Mouse (Mus musculus): ENCODE results near the gene Zfp92.
"Not testable (repeated sequence)": the region's sequence is repeated elsewhere in the genome, so short reads cannot be mapped to it uniquely, and the experiment has no call there.

Gene Zfp92

GRCm38 (mm10) chrX:73410880-73411517 lies at the start of gene Zfp92:
TSS of gene Zfp92 (plus strand) at chrX:73411096.
- DNase-seq: no peak

- no peak for DNase-seq
Measured at GRCm38 (mm10) chrX:73363291-73363690, 47.6 kb upstream of the Zfp92 start.

- DNase-seq: no peak
Measured at GRCm38 (mm10) chrX:73384419-73384818, 26.5 kb upstream of the Zfp92 start.

- no peak for DNase-seq
Measured at GRCm38 (mm10) chrX:73384924-73385323, 26.0 kb upstream of the Zfp92 start.

- no peak for DNase-seq
Measured at GRCm38 (mm10) chrX:73391481-73391880, 19.4 kb upstream of the Zfp92 start.

GRCm38 (mm10) chrX:73396446-73396845 lies 14.4 kb upstream of the Zfp92 start:
- no peak for DNase-seq

GRCm38 (mm10) chrX:73398636-73399035 lies 12.3 kb upstream of the Zfp92 start, which contains the start of gene Gm18336:
TSS of gene Gm18336 (minus strand) at chrX:73398736.
- DNase-seq: not testable (repeated sequence)

- no peak for DNase-seq
Measured at GRCm38 (mm10) chrX:73400951-73401350, 9.9 kb upstream of the Zfp92 start.

GRCm38 (mm10) chrX:73401616-73402015 lies 9.3 kb upstream of the Zfp92 start:
- DNase-seq: no peak

GRCm38 (mm10) chrX:73412767-73413166 lies 1.9 kb downstream of the Zfp92 start:
- DNase-seq: no peak

- DNase-seq: no peak
Measured at GRCm38 (mm10) chrX:73430036-73430435, 19.1 kb downstream of the Zfp92 start.

- DNase-seq: no peak
Measured at GRCm38 (mm10) chrX:73432850-73433249, 22.0 kb downstream of the Zfp92 start.

GRCm38 (mm10) chrX:73435252-73435651 lies 24.4 kb downstream of the Zfp92 start, which contains the start of gene Trex2:
TSS of gene Trex2 (minus strand) at chrX:73435344.
- no peak for DNase-seq

- DNase-seq: no peak
Measured at GRCm38 (mm10) chrX:73441428-73441827, 30.5 kb downstream of the Zfp92 start.

GRCm38 (mm10) chrX:73451949-73452348 lies 41.1 kb downstream of the Zfp92 start:
- DNase-seq: peak; percentile 74 to 76

- DNase-seq: peak; percentile 78 to 86
Measured at GRCm38 (mm10) chrX:73458877-73459392, 48.0 kb downstream of the Zfp92 start, which contains the start of gene Haus7. TSS of gene Haus7 (minus strand) at chrX:73459044.

- no peak for DNase-seq
Measured at GRCm38 (mm10) chrX:73460792-73461191, 49.9 kb downstream of the Zfp92 start.

- no peak for DNase-seq
Measured at GRCm38 (mm10) chrX:73465483-73466186, 54.7 kb downstream of the Zfp92 start.

- no peak for DNase-seq
Measured at GRCm38 (mm10) chrX:73467446-73468241, 56.7 kb downstream of the Zfp92 start.

- no peak for DNase-seq
Measured at GRCm38 (mm10) chrX:73468330-73468729, 57.4 kb downstream of the Zfp92 start.

GRCm38 (mm10) chrX:73468752-73469151 lies 57.9 kb downstream of the Zfp92 start:
- DNase-seq: no peak

- no peak for DNase-seq
Measured at GRCm38 (mm10) chrX:73471764-73472163, 60.9 kb downstream of the Zfp92 start.

Data from cerebellum, postnatal 36 days (tissue).